Mouse (Mus musculus) limb, embryonic 12.5 days (tissue): ENCODE data around the gene Acot11. TPM values are rescaled to one million over a fixed set of nuclear protein-coding genes. Genes with fewer than 3 reads are reported as not detected.
A peak's percentile ranks its signal among the peaks of the same experiment; 100 is the strongest.

ENCODE experiments used
- ATAC-seq: fragments of 200-750 bp; cut with Nextera tagmentation; 2 replicates; pipeline ENCODE4 v1.8.0; 2017; ENCODE audit warnings: low read depth, moderate TSS enrichment; ENCODE audit not compliant: insufficient number of reproducible peaks, insufficient read depth, low FRiP score, low TSS enrichment
- H3K27ac ChIP-seq: fragments of 300-500 bp; sonication (generic); 2 replicates; pipeline ENCODE4 v1.5.1; 2016; ENCODE audit warnings: mild to moderate bottlenecking, moderate library complexity
- H3K27me3 ChIP-seq: fragments of 300-500 bp; sonication (generic); 2 replicates; pipeline ENCODE4 v1.6.1; 2016; ENCODE audit warnings: mild to moderate bottlenecking, moderate library complexity
- H3K36me3 ChIP-seq: fragments of 300-500 bp; sonication (generic); 2 replicates; pipeline ENCODE4 v1.6.1; 2016; ENCODE audit warnings: mild to moderate bottlenecking, moderate library complexity
- H3K4me1 ChIP-seq: fragments of 300-500 bp; sonication (generic); replicated peaks from 2 replicates; pipeline ENCODE4 v1.6.1; 2016
- H3K4me2 ChIP-seq: fragments of 300-500 bp; sonication (generic); 2 replicates; pipeline ENCODE4 v1.6.1; 2016; ENCODE audit warnings: mild to moderate bottlenecking, moderate library complexity
- H3K4me3 ChIP-seq: fragments of 300-500 bp; sonication (generic); replicated peaks from 2 replicates; pipeline ENCODE4 v1.5.1; 2016; ENCODE audit warnings: mild to moderate bottlenecking
- H3K9ac ChIP-seq: fragments of 300-500 bp; sonication (generic); replicated peaks from 2 replicates; pipeline ENCODE4 v1.6.1; 2016; ENCODE audit warnings: mild to moderate bottlenecking, moderate library complexity
- H3K9me3 ChIP-seq: fragments of 300-500 bp; sonication (generic); 2 replicates; pipeline ENCODE4 v1.6.1; 2016; ENCODE audit warnings: mild to moderate bottlenecking, moderate library complexity
- WGBS: fragments of 180-500 bp; shearing (Covaris S2); methylation state at CpG from one replicate; pipeline ENCODE4 v1.1.7; 2016; 5-methylcytosine and 5-hydroxymethylcytosine counted together
- polyA plus RNA-seq: library from polyadenylated mRNA; unstranded; fragments of >200 nt; fragmentation: Nextera tagmentation; extraction: Ambion mirVana; gene quantifications from 2 replicates; pipeline ENCODE4 v1.2.1, GENCODE M21; 2016

Acot11 gene
- polyA plus RNA-seq, 1 experiment from 2014 or later = 4.6 TPM

DNA sequence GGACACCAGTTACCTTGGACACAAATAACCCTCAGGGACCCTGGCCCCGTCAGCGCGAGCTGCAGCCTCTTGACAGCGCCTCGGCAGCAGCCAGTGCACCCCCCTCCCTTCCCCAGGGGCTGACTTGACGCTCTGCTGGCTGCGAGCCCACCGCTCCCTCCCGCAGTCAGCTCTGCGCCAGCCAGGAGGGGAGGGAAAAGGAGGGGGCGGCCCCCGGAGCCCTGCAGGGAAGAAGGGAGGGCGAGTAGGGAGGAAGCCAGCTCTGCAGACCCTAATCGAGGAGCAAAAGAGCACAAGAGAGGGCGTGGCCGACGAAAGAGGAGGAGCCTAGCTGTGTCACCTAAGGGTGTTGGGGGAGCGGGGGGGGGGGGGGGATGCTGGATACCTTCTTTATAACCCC lies 33.2 kb upstream of the Acot11 start:
- Histone ChIP-seq H3K4me1 (peaks cover 62% of the 10 kb centered on the region), H3K27ac (peak overlapping the region; percentile 99), H3K9ac (peak overlapping the region; percentile 38), H3K4me3 (peak overlapping the region; percentile 28), H3K4me2 (peak overlapping the region; percentile 96), H3K36me3 (no peaks in the 10 kb centered on the region), H3K9me3 (no peaks in the 10 kb centered on the region), H3K27me3 (no peaks in the 10 kb centered on the region)
- ATAC-seq = no peak
- WGBS = 1% methylated on average over 14 of the region's 18 CpGs

DNA sequence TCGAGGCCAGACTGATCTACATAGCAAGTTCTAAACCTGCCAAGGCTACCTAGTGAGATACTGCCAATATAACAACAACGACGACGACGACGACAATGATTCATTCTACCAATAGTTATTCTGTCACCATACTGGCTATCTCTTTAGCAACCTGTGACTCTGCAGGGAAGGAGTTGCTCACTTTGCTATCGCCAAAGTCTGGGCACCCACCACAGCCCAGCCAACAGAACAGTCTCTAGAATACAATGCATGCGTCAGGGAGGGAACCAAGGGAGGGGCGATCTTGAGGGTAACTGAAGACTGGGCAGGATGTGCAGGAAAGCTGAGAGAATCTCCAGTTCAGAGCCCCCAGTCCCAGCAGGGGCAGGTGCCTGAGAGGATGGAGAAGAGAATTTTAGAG lies 32.6 kb upstream of the Acot11 start:
- Histone ChIP-seq H3K27me3 (no peaks in the 10 kb centered on the region), H3K4me3 (peak overlapping the region; percentile 28), H3K36me3 (no peaks in the 10 kb centered on the region), H3K4me2 (peak overlapping the region; percentile 96), H3K9ac (peak overlapping the region; percentile 38), H3K27ac (peak overlapping the region; percentile 99), H3K4me1 (peaks cover 57% of the 10 kb centered on the region), H3K9me3 (no peaks in the 10 kb centered on the region)
- ATAC-seq = no peak
- 7% methylated on average over 9 of the region's 9 CpGs for WGBS

- no peak for ATAC-seq
- Histone ChIP-seq H3K27ac (0 out of 2 replicates have a peak overlapping the region, but pooled peaks have one; percentile 88), H3K36me3 (no peaks in the 10 kb centered on the region), H3K4me3 (no peak overlapping the region), H3K27me3 (no peaks in the 10 kb centered on the region), H3K9me3 (no peaks in the 10 kb centered on the region), H3K4me2 (no peak overlapping the region), H3K9ac (no peak overlapping the region), H3K4me1 (peaks cover 54% of the 10 kb centered on the region)
- WGBS = 63% methylated on average over 6 of the region's 6 CpGs
Observed at GRCm38 (mm10) chr4:106830545-106831112, 25.8 kb upstream of the Acot11 start.

GRCm38 (mm10) chr4:106827738-106828361 lies 23.1 kb upstream of the Acot11 start:
- under 1% methylated on average over 41 of the region's 42 CpGs for WGBS
- H3K9ac ChIP-seq = peak overlapping the region; percentile 44; the same call in 1 of the 2 replicates

GRCm38 (mm10) chr4:106825229-106825628 lies 20.4 kb upstream of the Acot11 start:
- no peaks in the 10 kb centered on the region for H3K9me3 ChIP-seq
- H3K27ac ChIP-seq = peak overlapping the region; percentile 88; the same call in 1 of the 2 replicates
- H3K4me1 ChIP-seq = peaks cover 55% of the 10 kb centered on the region
- WGBS = 59% methylated on average over 5 of the region's 5 CpGs
- H3K4me3 ChIP-seq = no peak overlapping the region
- no peak overlapping the region for H3K4me2 ChIP-seq
- H3K36me3 ChIP-seq = no peaks in the 10 kb centered on the region
- no peak for ATAC-seq
- H3K27me3 ChIP-seq = no peaks in the 10 kb centered on the region
- H3K9ac ChIP-seq = 0 out of 2 replicates have a peak overlapping the region, but pooled peaks have one; percentile 18

More at GRCm38 (mm10) chr4:106827738-106828361, 23.1 kb upstream of the Acot11 start:
- Histone ChIP-seq H3K4me3 (peak overlapping the region; percentile 37), H3K27me3 (no peaks in the 10 kb centered on the region), H3K36me3 (no peaks in the 10 kb centered on the region), H3K4me2 (peak overlapping the region; percentile 67), H3K27ac (peak overlapping the region; percentile 88), H3K4me1 (peaks cover 63% of the 10 kb centered on the region), H3K9me3 (no peaks in the 10 kb centered on the region)
- peak; percentile 35 for ATAC-seq

DNA sequence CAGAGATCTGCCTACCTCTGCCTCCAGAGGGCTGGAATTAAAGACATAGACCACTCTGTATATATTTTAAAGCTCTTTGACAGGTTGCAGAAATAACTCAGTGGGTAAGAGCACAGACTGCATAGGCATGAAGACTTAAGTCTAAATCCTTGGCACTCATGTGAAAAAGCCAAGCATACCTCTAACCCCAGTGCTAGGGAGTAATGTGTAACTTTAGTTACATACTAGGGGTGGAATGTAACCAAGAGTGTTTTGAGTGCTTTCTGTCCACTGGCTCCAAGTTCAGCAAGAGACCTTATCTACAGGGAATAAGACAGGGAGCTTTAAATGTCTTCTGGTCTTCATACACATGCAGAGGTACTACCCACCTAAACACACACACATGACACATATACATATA lies 14.6 kb upstream of the Acot11 start:
- no peak for ATAC-seq
- no peaks in the 10 kb centered on the region for H3K27me3 ChIP-seq
- H3K27ac ChIP-seq = no peak overlapping the region
- peaks cover 15% of the 10 kb centered on the region for H3K4me1 ChIP-seq
- no peak overlapping the region for H3K4me2 ChIP-seq
- H3K9me3 ChIP-seq = no peaks in the 10 kb centered on the region
- no peak overlapping the region for H3K9ac ChIP-seq
- H3K4me3 ChIP-seq = no peak overlapping the region
- no peaks in the 10 kb centered on the region for H3K36me3 ChIP-seq

DNA sequence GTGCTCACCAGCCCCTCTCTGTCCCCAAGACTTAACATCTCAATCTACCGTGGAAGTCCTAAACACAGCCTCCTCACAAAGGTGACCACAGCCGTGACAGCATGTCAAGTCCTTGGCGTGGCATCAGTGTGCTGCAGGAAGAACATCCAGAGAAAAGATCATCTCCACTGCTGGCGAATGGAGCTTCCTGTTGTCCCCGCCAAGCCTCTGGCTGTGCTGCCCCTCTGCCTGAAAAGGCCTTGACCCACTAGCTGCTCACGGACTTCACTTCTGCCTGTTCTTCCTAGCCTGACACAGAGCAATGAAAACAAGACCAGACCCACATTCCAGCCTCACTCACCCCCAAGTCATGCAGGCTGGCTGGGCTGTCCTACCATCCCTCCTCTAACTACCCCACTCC lies 13.5 kb upstream of the Acot11 start:
- Histone ChIP-seq H3K9ac (no peak overlapping the region), H3K4me2 (no peak overlapping the region), H3K36me3 (no peaks in the 10 kb centered on the region), H3K27ac (no peak overlapping the region), H3K4me1 (peaks cover 15% of the 10 kb centered on the region), H3K9me3 (no peaks in the 10 kb centered on the region), H3K4me3 (no peak overlapping the region), H3K27me3 (no peaks in the 10 kb centered on the region)
- ATAC-seq = no peak
- 76% methylated on average over 6 of the region's 6 CpGs for WGBS

DNA sequence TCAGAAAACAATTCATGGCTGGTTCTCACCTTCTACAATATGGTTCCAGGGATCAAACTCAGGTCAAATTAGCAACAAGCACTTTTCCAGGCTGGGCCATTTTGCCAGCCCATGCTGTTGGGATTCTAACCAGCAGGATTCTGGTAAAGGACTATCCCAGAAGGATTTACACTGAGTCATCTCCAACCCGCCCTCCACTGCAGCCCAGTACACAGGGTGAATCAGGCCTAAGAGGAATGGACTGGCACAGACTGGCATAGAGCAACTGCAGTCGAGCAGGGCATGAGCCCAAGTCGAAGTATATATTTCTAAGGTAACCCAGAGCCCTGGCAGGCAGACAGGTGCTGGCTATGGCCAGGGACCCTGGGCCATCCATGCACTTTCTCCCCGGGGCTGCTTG lies 12.2 kb upstream of the Acot11 start:
- no peak overlapping the region for H3K27ac ChIP-seq
- no peak overlapping the region for H3K9ac ChIP-seq
- no peak for ATAC-seq
- no peaks in the 10 kb centered on the region for H3K9me3 ChIP-seq
- peaks cover 15% of the 10 kb centered on the region for H3K4me1 ChIP-seq
- no peaks in the 10 kb centered on the region for H3K36me3 ChIP-seq
- no peak overlapping the region for H3K4me2 ChIP-seq
- H3K4me3 ChIP-seq = no peak overlapping the region
- WGBS = 93% methylated on average over 4 of the region's 4 CpGs
- H3K27me3 ChIP-seq = no peaks in the 10 kb centered on the region

DNA sequence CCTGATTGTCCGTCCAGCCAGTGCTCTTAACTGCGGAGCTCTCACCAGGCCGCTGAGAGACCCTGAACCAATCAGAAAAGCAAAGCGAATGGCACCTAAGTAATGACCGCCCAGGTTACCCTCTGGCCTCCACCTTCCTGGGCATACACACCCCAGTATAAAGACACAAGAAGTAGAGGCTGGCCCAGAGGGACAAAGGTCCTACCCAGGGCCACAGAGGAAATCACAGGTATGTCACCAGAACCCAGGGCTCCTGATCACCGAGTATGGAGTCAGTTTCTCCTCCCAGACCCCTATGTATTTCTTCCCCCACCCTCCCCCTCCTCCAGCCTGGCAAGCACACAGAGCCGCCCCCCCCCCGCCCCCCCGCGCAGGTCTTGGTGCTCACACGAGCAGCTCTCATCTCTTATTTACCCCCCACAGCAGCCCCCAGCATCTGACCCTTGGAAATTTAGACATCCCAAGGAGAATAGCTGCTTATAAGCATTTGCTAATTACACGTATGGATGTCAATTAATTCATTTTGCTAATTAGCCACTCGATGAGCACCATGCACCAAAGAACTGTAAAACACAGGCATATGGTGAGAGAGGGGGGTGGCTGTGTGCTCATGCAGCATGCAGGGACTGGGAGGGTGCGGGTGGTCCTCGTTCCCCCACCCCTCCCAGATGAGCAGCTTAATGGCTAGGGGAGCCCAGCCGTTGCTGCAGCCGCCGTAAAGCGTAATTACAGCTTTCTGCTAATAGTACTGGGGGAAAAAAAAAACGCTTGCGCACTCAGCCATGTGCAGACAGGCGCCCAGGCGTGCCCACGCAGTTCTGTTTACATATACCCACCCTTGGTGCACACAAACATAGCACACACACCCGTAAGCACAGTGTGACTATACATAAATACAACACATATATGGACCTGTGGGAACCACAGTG lies 10.9 kb upstream of the Acot11 start:
- Histone ChIP-seq H3K4me1 (peaks cover 15% of the 10 kb centered on the region), H3K4me2 (peak overlapping the region; percentile 34), H3K27me3 (no peaks in the 10 kb centered on the region), H3K9me3 (no peaks in the 10 kb centered on the region), H3K36me3 (no peaks in the 10 kb centered on the region), H3K9ac (no peak overlapping the region), H3K4me3 (no peak overlapping the region), H3K27ac (peak overlapping the region; percentile 51)
- peak; percentile 61; the same call in 1 of the 2 replicates for ATAC-seq
- WGBS = 28% methylated on average over 21 of the region's 25 CpGs

- H3K27ac ChIP-seq = no peak overlapping the region
- no peak overlapping the region for H3K4me2 ChIP-seq
- H3K4me3 ChIP-seq = no peak overlapping the region
- peaks cover 11% of the 10 kb centered on the region for H3K4me1 ChIP-seq
- no peak overlapping the region for H3K9ac ChIP-seq
- no peaks in the 10 kb centered on the region for H3K36me3 ChIP-seq
- no peak for ATAC-seq
- no peaks in the 10 kb centered on the region for H3K27me3 ChIP-seq
- WGBS = 87% methylated on average over 8 of the region's 8 CpGs
- H3K9me3 ChIP-seq = no peaks in the 10 kb centered on the region
Observed at GRCm38 (mm10) chr4:106811162-106811561, 6.4 kb upstream of the Acot11 start.

DNA sequence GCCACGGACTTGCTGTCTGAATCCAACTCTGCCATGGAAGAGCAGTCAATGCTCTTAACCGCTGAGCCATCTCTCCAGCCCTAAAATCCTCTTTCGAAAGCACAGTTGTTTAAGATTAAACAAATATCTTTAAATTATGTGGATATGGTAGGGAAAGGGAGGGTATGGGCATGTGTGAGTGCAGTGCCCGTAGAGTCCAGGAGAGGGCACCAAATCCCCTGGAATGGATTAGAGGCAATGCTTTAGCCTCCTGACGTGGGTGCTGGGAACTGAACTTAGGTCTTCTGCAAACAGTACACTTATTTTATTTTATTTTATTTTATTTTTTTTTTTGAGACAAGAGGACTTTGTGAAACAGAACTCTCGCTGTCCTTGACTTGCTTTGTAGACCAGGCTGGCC lies 5.2 kb upstream of the Acot11 start:
- no peaks in the 10 kb centered on the region for H3K9me3 ChIP-seq
- H3K36me3 ChIP-seq = no peaks in the 10 kb centered on the region
- WGBS = 84% methylated on average over 6 of the region's 6 CpGs
- H3K4me3 ChIP-seq = no peak overlapping the region
- no peak overlapping the region for H3K9ac ChIP-seq
- H3K27me3 ChIP-seq = no peaks in the 10 kb centered on the region; the same call in 1 of the 2 replicates
- peaks cover 4% of the 10 kb centered on the region for H3K4me1 ChIP-seq
- ATAC-seq = no peak
- no peak overlapping the region for H3K27ac ChIP-seq
- no peak overlapping the region for H3K4me2 ChIP-seq
